Mouse (Mus musculus) embryo, embryonic 11.5 days (tissue): ENCODE data around the gene Slc4a5.
"Not testable (repeated sequence)": the region's sequence is repeated elsewhere in the genome, so short reads cannot be mapped to it uniquely, and the experiment has no call there.

Source experiments
- DNase-seq: peaks from one replicate; pipeline ENCODE4 v3.0.0-alpha.2; 2012; ENCODE audit warnings: low read depth, low spot score

Gene Slc4a5

GRCm38 (mm10) chr6:83302264-83302663 lies 82.6 kb downstream of the Slc4a5 start:
- no peak for DNase-seq

- no peak for DNase-seq
These were observed 89.4 kb downstream of the Slc4a5 start for GRCm38 (mm10) chr6:83309017-83309416.

- no peak for DNase-seq
These were observed 91.6 kb downstream of the Slc4a5 start for GRCm38 (mm10) chr6:83311206-83311605.

GRCm38 (mm10) chr6:83312021-83312420 lies 92.4 kb downstream of the Slc4a5 start:
- no peak for DNase-seq

GRCm38 (mm10) chr6:83312514-83312913 lies 92.9 kb downstream of the Slc4a5 start:
- no peak for DNase-seq

- DNase-seq = no peak
These were observed 95.7 kb downstream of the Slc4a5 start for GRCm38 (mm10) chr6:83315293-83315692.

GRCm38 (mm10) chr6:83316022-83316421 lies 96.4 kb downstream of the Slc4a5 start:
- DNase-seq = peak; percentile 45

GRCm38 (mm10) chr6:83317108-83317741 lies 97.6 kb downstream of the Slc4a5 start:
- DNase-seq = peak; percentile 74

GRCm38 (mm10) chr6:83321927-83322326 lies 102.3 kb downstream of the Slc4a5 start:
- DNase-seq = no peak

- no peak for DNase-seq
These were observed 103.2 kb downstream of the Slc4a5 start for GRCm38 (mm10) chr6:83322794-83323193.

- DNase-seq = no peak
These were observed 104.2 kb downstream of the Slc4a5 start for GRCm38 (mm10) chr6:83323652-83324419.

GRCm38 (mm10) chr6:83325525-83326393 lies 106.1 kb downstream of the Slc4a5 start, which contains the start of the genes Mthfd2 and Mob1a:
Gene Mthfd2 (minus strand): TSS chr6:83325908.
Gene Mob1a (plus strand): TSS chr6:83326016.
- DNase-seq = peak; percentile 91

- no peak for DNase-seq
These were observed 106.7 kb downstream of the Slc4a5 start for GRCm38 (mm10) chr6:83326394-83326736.

GRCm38 (mm10) chr6:83326761-83327160 lies 107.1 kb downstream of the Slc4a5 start:
- DNase-seq = no peak

GRCm38 (mm10) chr6:83327591-83328190 lies 108.1 kb downstream of the Slc4a5 start:
- no peak for DNase-seq

GRCm38 (mm10) chr6:83341387-83341786 lies 121.8 kb downstream of the Slc4a5 start:
- no peak for DNase-seq

GRCm38 (mm10) chr6:83342957-83343356 lies 123.3 kb downstream of the Slc4a5 start:
- no peak for DNase-seq

GRCm38 (mm10) chr6:83345285-83345684 lies 125.7 kb downstream of the Slc4a5 start:
- DNase-seq = not testable (repeated sequence)

GRCm38 (mm10) chr6:83347916-83348315 lies 128.3 kb downstream of the Slc4a5 start:
- no peak for DNase-seq

- DNase-seq = no peak
These were observed 129.2 kb downstream of the Slc4a5 start, which contains the start of gene Bola3 for GRCm38 (mm10) chr6:83348873-83349272. Gene Bola3 (plus strand): TSS chr6:83349147.

- peak; percentile 67 for DNase-seq
These were observed 129.8 kb downstream of the Slc4a5 start for GRCm38 (mm10) chr6:83349274-83349958.
